Mouse (Mus musculus) forebrain, embryonic 12.5 days (tissue): Measurements from ENCODE around the gene Map2k7. TPM values are rescaled to one million over a fixed set of nuclear protein-coding genes. Genes with fewer than 3 reads are reported as not detected.

Source experiments
- ATAC-seq: fragments of 200-750 bp; cut with Nextera tagmentation; 2 replicates; pipeline ENCODE4 v1.8.0; 2017; ENCODE audit warnings: moderate TSS enrichment; ENCODE audit not compliant: low FRiP score
- H3K27ac ChIP-seq: fragments of 300-500 bp; sonication (generic); 2 replicates; pipeline ENCODE4 v1.5.1; 2016; ENCODE audit warnings: mild to moderate bottlenecking
- H3K27me3 ChIP-seq: fragments of 300-500 bp; sonication (generic); 2 replicates; pipeline ENCODE4 v1.6.1; 2016; ENCODE audit warnings: mild to moderate bottlenecking
- H3K36me3 ChIP-seq: fragments of 300-500 bp; sonication (generic); replicated peaks from 2 replicates; pipeline ENCODE4 v1.6.1; 2016; ENCODE audit warnings: mild to moderate bottlenecking
- H3K4me1 ChIP-seq: fragments of 300-500 bp; sonication (generic); 2 replicates; pipeline ENCODE4 v1.6.1; 2016
- H3K4me2 ChIP-seq: fragments of 300-500 bp; sonication (generic); 2 replicates; pipeline ENCODE4 v1.6.1; 2016; ENCODE audit warnings: mild to moderate bottlenecking, moderate library complexity
- H3K4me3 ChIP-seq: fragments of 300-500 bp; sonication (generic); replicated peaks from 2 replicates; pipeline ENCODE4 v1.5.1; 2016; ENCODE audit warnings: mild to moderate bottlenecking
- H3K9ac ChIP-seq: fragments of 300-500 bp; sonication (generic); 2 replicates; pipeline ENCODE4 v1.6.1; 2016; ENCODE audit warnings: mild to moderate bottlenecking
- H3K9me3 ChIP-seq: fragments of 300-500 bp; sonication (generic); 2 replicates; pipeline ENCODE4 v1.6.1; 2016
- WGBS: fragments of 180-500 bp; shearing (Covaris S2); methylation state at CpG from one replicate; pipeline ENCODE4 v1.1.7; 2016; 5-methylcytosine and 5-hydroxymethylcytosine counted together
- polyA plus RNA-seq: library from polyadenylated mRNA; unstranded; fragments of >200 nt; fragmentation: Nextera tagmentation; extraction: Ambion mirVana; gene quantifications from 2 replicates; pipeline ENCODE4 v1.2.1, GENCODE M21; 2016

Map2k7 gene
- 36.8 TPM in 2 replicates for polyA plus RNA-seq

DNA sequence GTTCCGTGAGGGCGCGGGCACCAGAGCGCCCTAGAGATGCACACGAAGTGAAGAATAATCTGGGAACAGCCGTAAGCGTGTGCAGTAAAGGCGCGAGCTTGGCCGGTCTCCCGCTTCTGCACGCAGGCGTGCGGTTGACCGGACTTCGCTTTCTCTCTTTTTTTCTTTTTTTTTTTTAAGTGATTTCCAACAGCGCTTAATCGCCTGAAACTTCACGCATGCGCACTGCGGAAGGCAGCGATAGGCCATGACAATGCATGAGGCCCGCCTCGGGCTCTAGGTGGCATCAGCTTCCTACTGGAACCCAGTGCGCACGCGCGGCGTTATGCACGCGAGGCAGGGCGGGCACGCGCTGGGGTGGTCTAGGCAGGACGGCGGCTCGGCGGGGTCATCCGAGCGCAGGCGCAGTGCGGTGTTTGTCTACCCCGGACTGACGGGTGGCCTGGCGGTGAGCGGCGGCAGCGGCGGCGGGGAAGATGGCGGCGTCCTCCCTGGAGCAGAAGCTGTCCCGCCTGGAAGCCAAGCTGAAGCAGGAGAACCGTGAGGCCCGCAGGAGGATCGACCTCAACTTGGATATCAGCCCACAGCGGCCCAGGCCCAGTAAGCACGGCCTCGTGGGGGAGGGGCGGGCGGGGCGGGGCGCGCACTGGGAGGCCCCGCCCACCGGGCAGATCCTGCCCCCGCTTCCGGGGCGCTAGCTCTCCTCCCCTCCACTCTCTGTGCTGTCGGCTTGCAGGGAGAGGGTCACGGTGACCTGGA, at the start of gene Map2k7, which contains the start of gene Gm49320:
Map2k7 (plus strand) TSS at position 307 of the 759 bp plus-strand sequence.
Gm49320 (plus strand) TSS at position 432 of the 759 bp plus-strand sequence.
- ATAC-seq: peak; percentile 95
- H3K4me1 ChIP-seq: peaks cover 26% of the 10 kb centered on the region
- H3K9ac ChIP-seq: peak within 1 kb of the TSS; percentile 78
- no peaks in the 10 kb centered on the region for H3K9me3 ChIP-seq
- WGBS: under 1% methylated on average over 67 of the region's 71 CpGs
- peak within 1 kb of the TSS; percentile 82 for H3K4me3 ChIP-seq
- H3K36me3 ChIP-seq: peaks cover 22% of the 10 kb centered on the region
- no peaks in the 10 kb centered on the region for H3K27me3 ChIP-seq
- peak within 1 kb of the TSS; percentile 93 for H3K4me2 ChIP-seq
- H3K27ac ChIP-seq: peak within 1 kb of the TSS; percentile 96

DNA sequence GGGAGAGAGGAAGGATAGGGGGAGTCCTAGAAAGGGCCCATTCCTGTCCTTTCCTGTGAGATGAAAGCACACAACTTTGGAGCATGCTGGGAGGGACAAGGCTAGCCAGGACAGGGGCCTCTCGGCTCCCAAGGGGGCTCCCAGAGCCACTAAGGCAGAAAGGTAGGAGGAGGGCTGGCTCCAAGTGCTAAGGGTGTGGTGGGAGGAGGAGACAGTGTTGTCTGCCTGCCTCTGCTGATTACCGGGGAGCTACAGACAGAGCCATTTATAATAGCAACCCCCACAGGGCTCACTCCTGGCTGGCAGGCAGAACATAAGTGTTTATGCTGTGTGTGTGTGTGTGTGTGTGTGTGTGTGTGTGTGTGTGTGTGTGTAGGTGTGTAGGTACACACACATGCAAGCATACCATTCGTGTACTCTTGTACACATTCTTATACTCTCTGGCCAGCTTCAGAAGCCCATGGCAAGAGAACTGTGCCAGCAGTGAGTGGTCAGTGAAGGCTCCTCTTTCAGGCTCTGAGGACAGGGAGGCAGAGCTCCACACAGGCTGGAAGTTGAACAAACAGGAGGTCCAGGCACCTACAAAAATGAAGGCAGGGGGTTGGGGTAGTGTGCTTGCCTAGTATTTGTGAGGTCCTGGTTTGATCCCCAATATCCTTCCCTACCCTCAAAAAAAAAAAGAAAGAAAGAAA, 49.4 kb upstream of the Map2k7 start:
- Histone ChIP-seq H3K27me3 (no peaks in the 10 kb centered on the region), H3K4me2 (no peak overlapping the region), H3K27ac (no peak overlapping the region), H3K4me1 (peaks cover 18% of the 10 kb centered on the region), H3K36me3 (peaks cover 44% of the 10 kb centered on the region), H3K9ac (no peak overlapping the region), H3K9me3 (no peaks in the 10 kb centered on the region), H3K4me3 (no peak overlapping the region)
- 38% methylated on average over 3 of the region's 3 CpGs for WGBS
- no peak for ATAC-seq

GRCm38 (mm10) chr8:4192305-4192704, 46.2 kb upstream of the Map2k7 start:
- H3K4me1 ChIP-seq: peaks cover 18% of the 10 kb centered on the region
- H3K4me3 ChIP-seq: no peak overlapping the region
- WGBS: 47% methylated on average over 5 of the region's 5 CpGs
- no peak overlapping the region for H3K9ac ChIP-seq
- no peaks in the 10 kb centered on the region for H3K9me3 ChIP-seq
- H3K4me2 ChIP-seq: no peak overlapping the region
- peak overlapping the region; percentile 82 for H3K27ac ChIP-seq
- peak; percentile 40 for ATAC-seq
- H3K27me3 ChIP-seq: no peaks in the 10 kb centered on the region
- peaks cover 19% of the 10 kb centered on the region for H3K36me3 ChIP-seq

DNA sequence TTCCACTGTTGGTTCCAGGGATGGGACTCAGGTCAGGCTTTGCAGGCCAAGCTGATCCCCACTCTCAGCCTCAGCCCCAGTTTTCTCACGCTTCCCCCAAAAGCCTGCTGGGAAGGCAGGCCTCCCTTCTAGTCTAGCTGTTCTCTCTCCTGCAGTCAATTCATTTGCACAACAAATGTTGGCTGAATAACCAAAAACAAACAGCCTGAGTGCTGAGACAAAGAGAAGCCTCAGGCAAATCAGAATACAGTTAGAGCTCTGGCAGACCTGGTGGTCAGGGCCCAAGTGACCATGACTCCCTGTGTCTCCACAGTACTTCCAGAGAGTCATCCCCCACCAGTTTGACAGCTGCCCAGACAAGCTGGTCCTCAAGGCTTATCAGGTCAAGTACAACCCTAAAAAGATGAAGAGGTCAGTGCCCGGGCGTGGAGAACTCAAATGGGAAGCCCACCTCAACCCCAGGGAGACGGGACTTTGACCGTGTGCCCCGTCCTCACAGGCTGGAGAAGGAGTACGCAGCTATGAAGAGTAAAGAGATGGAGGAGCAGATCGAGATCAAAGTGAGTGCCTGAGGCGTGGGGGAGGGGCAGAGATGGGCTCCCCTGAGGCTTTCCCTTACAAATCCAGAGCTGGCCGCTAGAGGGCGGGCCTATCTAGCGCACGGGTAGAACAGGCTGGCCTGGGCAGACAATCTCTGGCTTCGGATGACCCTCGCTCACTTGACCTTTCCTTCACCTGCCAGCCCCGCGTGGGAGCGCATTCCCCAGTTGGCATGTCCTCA, 45.5 kb upstream of the Map2k7 start:
- peak; percentile 89 for ATAC-seq
- Histone ChIP-seq H3K4me2 (peak overlapping the region; percentile 39), H3K36me3 (peaks cover 12% of the 10 kb centered on the region), H3K4me3 (peak overlapping the region; percentile 10; the same call in 1 of the 2 replicates), H3K27ac (peak overlapping the region; percentile 82), H3K9ac (0 out of 2 replicates have a peak overlapping the region, but pooled peaks have one; percentile 18), H3K27me3 (no peaks in the 10 kb centered on the region), H3K4me1 (peaks cover 18% of the 10 kb centered on the region), H3K9me3 (no peaks in the 10 kb centered on the region)
- under 1% methylated on average over 18 of the region's 18 CpGs for WGBS

DNA sequence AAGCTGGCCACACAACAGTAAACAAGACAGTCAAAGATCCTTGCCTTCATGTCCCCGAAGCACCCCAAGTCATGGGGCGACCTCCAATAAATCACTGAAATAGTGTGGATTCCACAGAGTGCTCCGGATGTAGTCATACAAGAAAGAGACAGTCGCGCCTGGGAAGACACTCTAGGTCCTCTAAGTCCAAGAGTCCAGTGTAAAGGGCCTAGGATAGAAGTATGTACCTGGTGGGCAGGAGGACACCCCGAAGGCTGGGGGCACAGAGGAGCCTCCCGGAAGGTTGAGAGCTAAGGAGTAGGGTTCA, 45.0 kb upstream of the Map2k7 start:
- no peak overlapping the region for H3K27ac ChIP-seq
- no peaks in the 10 kb centered on the region for H3K27me3 ChIP-seq
- H3K36me3 ChIP-seq: peaks cover 6% of the 10 kb centered on the region
- H3K4me2 ChIP-seq: peak overlapping the region; percentile 39
- 56% methylated on average over 7 of the region's 7 CpGs for WGBS
- H3K9me3 ChIP-seq: no peaks in the 10 kb centered on the region
- H3K4me3 ChIP-seq: peak overlapping the region; percentile 10; the same call in 1 of the 2 replicates
- peaks cover 18% of the 10 kb centered on the region for H3K4me1 ChIP-seq
- no peak overlapping the region; the same call in 1 of the 2 replicates for H3K9ac ChIP-seq
- ATAC-seq: peak; percentile 52

- H3K9me3 ChIP-seq: no peaks in the 10 kb centered on the region
- ATAC-seq: no peak
- no peak overlapping the region for H3K9ac ChIP-seq
- no peak overlapping the region for H3K27ac ChIP-seq
- 72% methylated on average over 2 of the region's 2 CpGs for WGBS
- peaks cover 19% of the 10 kb centered on the region for H3K36me3 ChIP-seq
- no peak overlapping the region for H3K4me3 ChIP-seq
- H3K27me3 ChIP-seq: peaks cover 31% of the 10 kb centered on the region
- H3K4me2 ChIP-seq: no peak overlapping the region
- peaks cover 9% of the 10 kb centered on the region for H3K4me1 ChIP-seq
Observed at GRCm38 (mm10) chr8:4201321-4201720, 37.2 kb upstream of the Map2k7 start.

DNA sequence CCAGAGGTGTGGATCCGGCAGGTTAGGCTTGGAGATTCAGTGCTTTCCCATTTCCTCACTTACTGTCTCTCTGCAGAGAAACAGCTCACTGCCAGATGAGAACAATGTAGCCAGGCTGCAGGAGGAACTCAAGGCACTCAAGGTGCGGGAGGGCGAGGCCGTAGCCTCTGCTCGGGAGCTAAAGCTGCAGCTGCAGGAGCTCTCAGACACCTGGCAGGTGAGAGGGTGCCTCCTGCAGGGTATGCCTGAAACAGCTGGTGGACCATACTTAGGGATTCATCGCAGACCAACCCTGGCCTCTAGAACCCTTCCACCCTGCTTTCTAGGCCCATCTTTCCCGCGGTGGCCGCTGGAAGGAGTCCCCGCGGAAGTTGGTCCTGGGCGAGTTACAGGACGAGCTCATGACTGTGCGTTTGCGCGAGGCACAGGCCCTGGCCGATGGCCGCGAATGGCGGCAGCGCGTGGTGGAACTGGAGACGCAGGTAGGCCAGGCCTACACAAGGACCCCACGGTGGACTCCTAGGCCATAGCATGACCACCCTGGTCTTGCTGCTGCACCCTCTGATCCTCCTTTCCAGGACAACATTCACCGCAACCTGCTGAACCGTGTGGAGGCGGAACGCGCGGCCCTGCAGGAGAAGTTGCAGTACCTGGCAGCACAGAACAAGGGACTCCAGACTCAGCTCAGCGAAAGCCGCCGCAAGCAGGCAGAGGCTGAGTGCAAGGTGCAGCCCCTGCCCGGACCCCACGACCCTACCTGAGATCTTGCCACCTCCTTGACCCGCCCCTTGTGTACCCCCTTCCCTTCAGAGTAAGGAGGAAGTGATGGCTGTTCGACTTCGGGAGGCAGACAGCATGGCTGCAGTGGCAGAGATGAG, 33.1 kb upstream of the Map2k7 start:
- no peak overlapping the region for H3K27ac ChIP-seq
- H3K4me1 ChIP-seq: peaks cover 18% of the 10 kb centered on the region
- peaks cover 45% of the 10 kb centered on the region for H3K27me3 ChIP-seq
- H3K4me2 ChIP-seq: no peak overlapping the region; the same call in 1 of the 2 replicates
- H3K36me3 ChIP-seq: peaks cover 54% of the 10 kb centered on the region
- ATAC-seq: no peak
- H3K4me3 ChIP-seq: no peak overlapping the region
- H3K9me3 ChIP-seq: no peaks in the 10 kb centered on the region
- no peak overlapping the region for H3K9ac ChIP-seq
- 14% methylated on average over 37 of the region's 38 CpGs for WGBS

DNA sequence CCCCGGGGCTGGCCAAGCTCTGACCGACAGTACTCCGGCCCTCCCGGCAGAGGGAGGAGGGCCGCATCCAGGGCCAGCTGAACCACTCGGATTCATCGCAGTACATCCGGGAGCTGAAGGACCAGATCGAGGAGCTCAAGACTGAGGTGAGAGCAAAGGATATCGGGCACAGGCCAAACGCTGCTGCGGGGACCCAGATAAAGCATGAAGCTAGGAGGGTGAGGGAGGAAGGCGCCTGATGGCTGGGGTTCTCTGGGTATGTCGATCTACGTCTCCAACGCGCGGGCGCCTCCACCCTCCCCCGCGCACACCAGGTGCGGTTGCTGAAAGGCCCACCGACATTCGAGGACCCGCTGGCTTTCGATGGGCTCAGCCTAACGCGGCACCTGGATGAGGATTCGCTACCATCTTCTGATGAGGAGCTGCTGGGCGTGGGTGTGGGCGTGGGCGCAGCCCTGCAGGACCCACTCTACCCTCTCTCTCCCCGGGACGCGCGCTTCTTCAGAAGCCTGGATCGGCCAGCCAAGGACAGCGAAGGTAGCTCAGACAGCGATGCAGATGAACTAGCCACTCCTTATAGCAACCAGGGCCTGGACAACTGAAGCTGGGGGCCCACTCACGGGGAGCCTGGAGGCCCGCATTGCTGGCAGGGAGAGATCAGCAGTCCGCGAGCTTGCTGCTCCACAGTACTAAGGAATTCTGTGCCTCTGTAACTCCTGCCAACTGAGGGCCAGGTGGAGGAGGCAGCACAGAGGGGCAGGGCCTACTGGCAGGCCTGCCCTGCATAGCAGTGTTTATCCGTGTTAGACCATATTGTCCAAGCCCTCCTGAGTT, 32.1 kb upstream of the Map2k7 start:
- no peak; the same call in 1 of the 2 replicates for ATAC-seq
- Histone ChIP-seq H3K36me3 (peaks cover 61% of the 10 kb centered on the region), H3K9me3 (no peaks in the 10 kb centered on the region), H3K4me2 (peak overlapping the region; percentile 10; the same call in 1 of the 2 replicates), H3K27me3 (peaks cover 45% of the 10 kb centered on the region), H3K9ac (0 out of 2 replicates have a peak overlapping the region, but pooled peaks have one; percentile 7), H3K4me1 (peaks cover 18% of the 10 kb centered on the region), H3K27ac (no peak overlapping the region), H3K4me3 (no peak overlapping the region)
- WGBS: 8% methylated on average over 44 of the region's 44 CpGs

GRCm38 (mm10) chr8:4207016-4207350, 31.6 kb upstream of the Map2k7 start:
- H3K4me1 ChIP-seq: peaks cover 18% of the 10 kb centered on the region
- H3K27ac ChIP-seq: no peak overlapping the region
- WGBS: 55% methylated on average over 2 of the region's 2 CpGs
- ATAC-seq: no peak
- H3K27me3 ChIP-seq: peaks cover 45% of the 10 kb centered on the region
- 0 out of 2 replicates have a peak overlapping the region, but pooled peaks have one; percentile 7 for H3K9ac ChIP-seq
- H3K4me2 ChIP-seq: no peak overlapping the region
- H3K36me3 ChIP-seq: peaks cover 55% of the 10 kb centered on the region
- H3K9me3 ChIP-seq: no peaks in the 10 kb centered on the region
- no peak overlapping the region for H3K4me3 ChIP-seq

GRCm38 (mm10) chr8:4211097-4211496, 27.4 kb upstream of the Map2k7 start:
- 73% methylated on average over 6 of the region's 6 CpGs for WGBS
- H3K4me1 ChIP-seq: peaks cover 47% of the 10 kb centered on the region
- no peak overlapping the region for H3K4me2 ChIP-seq
- ATAC-seq: no peak
- H3K27ac ChIP-seq: no peak overlapping the region
- H3K36me3 ChIP-seq: peaks cover 43% of the 10 kb centered on the region
- H3K9ac ChIP-seq: no peak overlapping the region
- no peaks in the 10 kb centered on the region for H3K9me3 ChIP-seq
- peaks cover 22% of the 10 kb centered on the region for H3K27me3 ChIP-seq
- H3K4me3 ChIP-seq: no peak overlapping the region
